Mouse (Mus musculus) cortical plate, adult 2 months (tissue): ENCODE measurements around the gene Zmiz2.

Experiments used
- CTCF ChIP-seq: fragments of 200-500 bp; IDR thresholded peaks from 2 replicates; pipeline ENCODE4 v1.5.1; 2011; ENCODE audit warnings: mild to moderate bottlenecking, control low read depth, low read length; ENCODE audit not compliant: insufficient read depth; ENCODE audit errors: extremely low read depth
- POLR2A ChIP-seq: fragments of 200-500 bp; IDR thresholded peaks from 2 replicates; pipeline ENCODE4 v1.6.1; 2011; ENCODE audit warnings: mild to moderate bottlenecking, low read length, control low read depth; ENCODE audit not compliant: insufficient read depth; ENCODE audit errors: extremely low read depth

DNA sequence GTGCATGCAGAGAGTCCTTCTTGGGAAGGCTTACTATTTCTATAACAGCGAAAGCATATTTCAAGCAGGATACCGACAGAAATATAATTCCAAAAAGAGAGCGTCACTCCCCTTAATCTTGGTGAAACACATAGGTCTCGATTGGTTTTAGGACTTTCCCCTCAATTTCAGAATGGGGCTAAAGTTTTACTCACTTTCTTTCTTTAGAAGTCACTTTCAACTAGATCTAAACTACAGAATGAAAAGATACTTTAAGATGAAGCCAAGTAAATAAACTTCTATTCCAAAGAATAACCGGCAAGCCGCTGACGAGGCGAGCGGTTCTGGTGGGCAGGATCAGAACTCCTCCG lies 54.8 kb downstream of the Zmiz2 start:
- TF ChIP-seq CTCF (no peak), POLR2A (no peak)
